Mouse (Mus musculus): ENCODE results near the gene Fbxw18. TPM values are rescaled to one million over a fixed set of nuclear protein-coding genes. Genes with fewer than 3 reads are reported as not detected.
"Not testable (repeated sequence)": the region's sequence is repeated elsewhere in the genome, so short reads cannot be mapped to it uniquely, and the experiment has no call there.

Fbxw18 gene
- polyA plus RNA-seq (2014; fragmentation: Nextera tagmentation; extraction: Ambion mirVana), result not detected in 2 replicates

- H3K9ac ChIP-seq (replicated peaks; ENCODE audit: low read length); DNase-seq; H3K4me3 ChIP-seq (replicated peaks; ENCODE audit: low read depth, low read length); H3K4me2 ChIP-seq (ENCODE audit: low read length); H3K36me3 ChIP-seq (ENCODE audit: control insufficient read depth, insufficient read depth, low read length); H3K27me3 ChIP-seq (ENCODE audit: control insufficient read depth, insufficient read depth, low read length); H3K9me3 ChIP-seq (ENCODE audit: control insufficient read depth, low read length); H3K4me1 ChIP-seq (ENCODE audit: control insufficient read depth, insufficient read depth, low read length); H3K27ac ChIP-seq (replicated peaks; ENCODE audit: low read depth, low read length); ATAC-seq (ENCODE audit: low FRiP score, low TSS enrichment): not testable (repeated sequence)
- 78% methylated on average over 4 of the region's 4 CpGs for WGBS
These were observed at the start of gene Fbxw18 for GRCm38 (mm10) chr9:109702600-109702999. Gene Fbxw18, minus strand, starts transcription at chr9:109702700.

- H3K9me3 ChIP-seq (ENCODE audit: control insufficient read depth, low read length); H3K4me1 ChIP-seq (ENCODE audit: control insufficient read depth, insufficient read depth, low read length); H3K27me3 ChIP-seq (ENCODE audit: control insufficient read depth, insufficient read depth, low read length); H3K4me3 ChIP-seq (replicated peaks; ENCODE audit: low read depth, low read length); H3K36me3 ChIP-seq (ENCODE audit: control insufficient read depth, insufficient read depth, low read length); ATAC-seq (ENCODE audit: low FRiP score, low TSS enrichment); H3K4me2 ChIP-seq (ENCODE audit: low read length); H3K27ac ChIP-seq (replicated peaks; ENCODE audit: low read depth, low read length); H3K9ac ChIP-seq (replicated peaks; ENCODE audit: low read length); DNase-seq: not testable (repeated sequence)
- WGBS, result 85% methylated on average over 3 of the region's 3 CpGs
These were observed 43.5 kb upstream of the Fbxw18 start, which contains the start of gene Fbxw26 for GRCm38 (mm10) chr9:109745989-109746388. Gene Fbxw26, minus strand, starts transcription at chr9:109746089.

GRCm38 (mm10) chr9:109685299-109685698 lies 17.2 kb downstream of the Fbxw18 start:
- peak; percentile 45 for DNase-seq

GRCm38 (mm10) chr9:109664552-109664951 lies 37.9 kb downstream of the Fbxw18 start, which contains the start of gene Fbxw25:
Gene Fbxw25, minus strand, starts transcription at chr9:109664652.
- DNase-seq; H3K4me1 ChIP-seq (ENCODE audit: control insufficient read depth, insufficient read depth, low read length); H3K27me3 ChIP-seq (ENCODE audit: control insufficient read depth, insufficient read depth, low read length); H3K4me2 ChIP-seq (ENCODE audit: low read length); H3K9me3 ChIP-seq (ENCODE audit: control insufficient read depth, low read length); H3K36me3 ChIP-seq (ENCODE audit: control insufficient read depth, insufficient read depth, low read length); H3K4me3 ChIP-seq (replicated peaks; ENCODE audit: low read depth, low read length); ATAC-seq (ENCODE audit: low FRiP score, low TSS enrichment); H3K27ac ChIP-seq (replicated peaks; ENCODE audit: low read depth, low read length); H3K9ac ChIP-seq (replicated peaks; ENCODE audit: low read length): not testable (repeated sequence)
- WGBS, result 62% methylated on average over 2 of the region's 2 CpGs

More at GRCm38 (mm10) chr9:109685299-109685698, 17.2 kb downstream of the Fbxw18 start:
- Histone ChIP-seq H3K27me3 (ENCODE audit: control insufficient read depth, insufficient read depth, low read length) (no peaks in the 10 kb centered on the region), H3K4me1 (ENCODE audit: control insufficient read depth, insufficient read depth, low read length) (no peaks in the 10 kb centered on the region), H3K36me3 (ENCODE audit: control insufficient read depth, insufficient read depth, low read length) (no peaks in the 10 kb centered on the region), H3K9me3 (ENCODE audit: control insufficient read depth, low read length) (no peaks in the 10 kb centered on the region), H3K27ac (replicated peaks; ENCODE audit: low read depth, low read length) (no peak overlapping the region), H3K4me3 (replicated peaks; ENCODE audit: low read depth, low read length) (no peak overlapping the region), H3K4me2 (ENCODE audit: low read length) (no peak overlapping the region), H3K9ac (replicated peaks; ENCODE audit: low read length) (no peak overlapping the region)
- 0% methylated on average over 1 of the region's 1 CpGs for WGBS
- no peak for ATAC-seq (ENCODE audit: low FRiP score, low TSS enrichment)

Other genes starting within 250 kb of the Fbxw18 start
- not detected in 2 replicates for gene Fbxw19, start 206.8 kb downstream of the Fbxw18 start, polyA plus RNA-seq (2014; fragmentation: Nextera tagmentation; extraction: Ambion mirVana)
- gene Fbxw15, start 134.4 kb downstream of the Fbxw18 start, polyA plus RNA-seq (2014; fragmentation: Nextera tagmentation; extraction: Ambion mirVana), result not detected in 2 replicates
- gene Fbxw24, start 76.6 kb downstream of the Fbxw18 start, polyA plus RNA-seq (2014; fragmentation: Nextera tagmentation; extraction: Ambion mirVana), result not detected in 2 replicates
- not detected in 2 replicates for gene Fbxw25, start 38.0 kb downstream of the Fbxw18 start, polyA plus RNA-seq (2014; fragmentation: Nextera tagmentation; extraction: Ambion mirVana)
- gene Fbxw26, start 43.4 kb upstream of the Fbxw18 start, polyA plus RNA-seq (2014; fragmentation: Nextera tagmentation; extraction: Ambion mirVana), result not detected in 2 replicates
- gene Fbxw27, start 88.0 kb upstream of the Fbxw18 start, polyA plus RNA-seq (2014; fragmentation: Nextera tagmentation; extraction: Ambion mirVana), result not detected in 2 replicates
- gene Spink8, start 109.6 kb upstream of the Fbxw18 start, polyA plus RNA-seq (2014; fragmentation: Nextera tagmentation; extraction: Ambion mirVana), result not detected in 2 replicates
- 58.1 and 68.0 TPM in 2 replicates for gene Nme6, start 130.0 kb upstream of the Fbxw18 start, polyA plus RNA-seq (2014; fragmentation: Nextera tagmentation; extraction: Ambion mirVana)
- gene Camp, start 146.9 kb upstream of the Fbxw18 start, polyA plus RNA-seq (2014; fragmentation: Nextera tagmentation; extraction: Ambion mirVana), result not detected in 2 replicates
- gene Cdc25a, start 172.9 kb upstream of the Fbxw18 start, polyA plus RNA-seq (2014; fragmentation: Nextera tagmentation; extraction: Ambion mirVana), result 8.4 and 13.8 TPM in 2 replicates
- 144 and 159 TPM in 2 replicates for gene Map4, start 228.8 kb upstream of the Fbxw18 start, polyA plus RNA-seq (2014; fragmentation: Nextera tagmentation; extraction: Ambion mirVana)